ENCODE assay signal across 7 mouse cellular contexts in the genomic region with DNA sequence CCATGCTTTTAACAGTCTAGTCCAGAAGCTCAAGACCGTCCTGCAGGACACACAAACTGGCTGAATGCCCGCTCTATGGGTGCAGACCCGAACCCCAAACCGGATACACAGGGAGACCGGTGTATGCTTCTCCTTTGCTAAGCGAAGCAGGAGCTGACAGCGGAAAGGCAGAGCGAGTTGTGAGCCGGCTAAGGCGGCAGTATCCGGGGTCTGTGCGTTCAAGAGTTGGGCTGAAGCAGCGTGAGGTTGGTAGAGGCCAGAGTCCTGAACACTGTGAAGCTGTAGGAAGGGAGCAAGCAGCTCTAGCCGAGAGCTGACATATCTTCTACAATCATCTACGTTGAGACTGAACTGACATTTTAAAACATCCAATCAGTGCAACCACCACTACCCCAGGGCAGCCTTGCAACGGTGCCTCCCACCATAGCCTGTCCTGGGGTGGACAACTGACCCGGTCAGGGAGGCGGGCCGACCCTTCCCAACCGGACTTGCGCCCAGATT. TPM values are rescaled to one million over a fixed set of nuclear protein-coding genes. Genes with fewer than 3 reads are reported as not detected.
A peak's percentile ranks its signal among the peaks of the same experiment; 100 is the strongest.
DNase-seq lines count a peak whose midpoint lies in the region; ATAC-seq and TF ChIP-seq lines count a peak whose summit lies in the region.

No protein-coding gene starts in this region.

- H3K9ac ChIP-seq in kidney, postnatal 0 days (ENCODE audit: low read depth, low read length) = peak overlapping the region; percentile 50
- peak overlapping the region; percentile 83 for H3K9ac ChIP-seq in stomach, embryonic 16.5 days (ENCODE audit: low read length)

- H3K27ac ChIP-seq in layer of hippocampus, adult 2 months = peak overlapping the region; percentile 86
- H3K27ac ChIP-seq in bone marrow, adult 2 months (ENCODE audit: control insufficient read depth, insufficient read depth, low read depth, low read length, poor library complexity) = peak overlapping the region; percentile 96
- H3K27ac ChIP-seq in kidney, postnatal 0 days = peak overlapping the region; percentile 96
- peak overlapping the region; percentile 98 for H3K27ac ChIP-seq in stomach, embryonic 16.5 days (ENCODE audit: low read length)

- H3K27me3 ChIP-seq in kidney, postnatal 0 days (ENCODE audit: insufficient read depth, low read length) = no peaks in the 10 kb centered on the region
- no peaks in the 10 kb centered on the region for H3K27me3 ChIP-seq in stomach, embryonic 16.5 days (ENCODE audit: control insufficient read depth, insufficient read depth, low read length)

- no peak for TF ChIP-seq POLR2A in bone marrow, adult 2 months (IDR thresholded peaks at IDR 0.05; ENCODE audit: borderline replicate concordance, control insufficient read depth, low read depth, low read length)

- H3K36me3 ChIP-seq in kidney, postnatal 0 days (ENCODE audit: insufficient read depth, low read length) = peaks cover 24% of the 10 kb centered on the region; the same call in 1 of the 2 replicates
- H3K36me3 ChIP-seq in stomach, embryonic 16.5 days (ENCODE audit: control insufficient read depth, insufficient read depth, low read length) = peaks cover 7% of the 10 kb centered on the region

- DNase-seq in layer of hippocampus, adult 2 months (ENCODE audit: low spot score in 2 of 2) = no peak
- DNase-seq in layer of hippocampus, adult 18-20 months (ENCODE audit: low spot score in 2 of 2) = no peak
- DNase-seq in kidney, postnatal 0 days (ENCODE audit: low spot score) = no peak

- peak; percentile 58 for ATAC-seq in erythroid progenitor cell, adult 5-6 weeks (replicated peaks; ENCODE audit: low FRiP score, poor library complexity, severe bottlenecking)
- no peak for ATAC-seq in kidney, postnatal 0 days (replicated peaks; ENCODE audit: low FRiP score, low read depth)
- ATAC-seq in megakaryocyte, adult 5-6 weeks (ENCODE audit: poor library complexity, severe bottlenecking) = peak; percentile 29
- ATAC-seq in stomach, embryonic 16.5 days (ENCODE audit: insufficient read depth, low FRiP score) = no peak; the same call in 1 of the 2 replicates

- peak overlapping the region; percentile 79 for H3K4me3 ChIP-seq in layer of hippocampus, adult 2 months
- H3K4me3 ChIP-seq in bone marrow, adult 2 months (replicated peaks; ENCODE audit: control insufficient read depth, low read depth, low read length) = peak overlapping the region; percentile 88
- peak overlapping the region; percentile 51 for H3K4me3 ChIP-seq in kidney, postnatal 0 days (replicated peaks; ENCODE audit: low read depth, low read length)
- peak overlapping the region; percentile 61 for H3K4me3 ChIP-seq in stomach, embryonic 16.5 days (replicated peaks; ENCODE audit: low read length)

- 1% methylated on average over 21 of the region's 21 CpGs for WGBS in bone marrow, adult 2 months
- under 1% methylated on average over 21 of the region's 21 CpGs for WGBS in kidney, postnatal 0 days
- WGBS in stomach, embryonic 16.5 days = 1% methylated on average over 21 of the region's 21 CpGs

- no peaks in the 10 kb centered on the region for H3K9me3 ChIP-seq in kidney, postnatal 0 days (replicated peaks; ENCODE audit: low read length)
- no peaks in the 10 kb centered on the region for H3K9me3 ChIP-seq in stomach, embryonic 16.5 days (replicated peaks; ENCODE audit: control insufficient read depth, low read length)

- peak overlapping the region; percentile 77 for H3K4me2 ChIP-seq in kidney, postnatal 0 days (ENCODE audit: low read length)
- peak overlapping the region; percentile 96 for H3K4me2 ChIP-seq in stomach, embryonic 16.5 days (ENCODE audit: low read depth, low read length)

- no peak for TF ChIP-seq CTCF in layer of hippocampus, adult 2 months (conservative IDR thresholded peaks at IDR 0.05)
- no peak for TF ChIP-seq CTCF in bone marrow, adult 2 months (IDR thresholded peaks at IDR 0.05; ENCODE audit: control insufficient read depth, insufficient read depth, low read length)
- TF ChIP-seq CTCF in kidney, postnatal 0 days (IDR thresholded peaks at IDR 0.05; ENCODE audit: low read depth) = no peak

- peaks cover 3% of the 10 kb centered on the region for H3K4me1 ChIP-seq in bone marrow, adult 2 months (ENCODE audit: control insufficient read depth, insufficient read depth, low read length)
- H3K4me1 ChIP-seq in kidney, postnatal 0 days (replicated peaks; ENCODE audit: insufficient read depth, low read length) = 0 out of 2 replicates have a peak, but pooled peaks cover 3% of the 10 kb centered on the region
- H3K4me1 ChIP-seq in stomach, embryonic 16.5 days (ENCODE audit: control insufficient read depth, insufficient read depth, low read length) = peaks cover 11% of the 10 kb centered on the region

RNA-seq across cellular contexts. Expression of a gene that starts 0.5 kb away (rescaled TPM):
- 1 to 10 TPM; 5.9 to 7.0 TPM for total RNA-seq in layer of hippocampus, adult 2 months (2021)
- 1 to 10 TPM; 5.5 to 6.0 TPM for total RNA-seq in layer of hippocampus, adult 18-20 months (2021)
- 7.7 and 8.0 TPM in 2 replicates for polyA plus RNA-seq in bone marrow, adult 2 months (2011; ENCODE audit: insufficient read depth, insufficient read length, low replicate concordance, missing spikeins)
- total RNA-seq in erythroid progenitor cell, adult 5-6 weeks (2015; ENCODE audit: low replicate concordance) = 13.8 and 16.9 TPM in 2 replicates
- 24.5 and 28.1 TPM in 2 replicates for total RNA-seq in erythroid progenitor cell, adult 5-6 weeks (2017; ENCODE audit: low replicate concordance)
- 7.7 and 7.8 TPM in 2 replicates for polyA plus RNA-seq in kidney, postnatal 0 days (2015; fragmentation: Nextera tagmentation; extraction: Ambion mirVana)
- total RNA-seq in megakaryocyte, adult 5-6 weeks (2015) = 9.4 TPM in 2 replicates
- 6.1 and 8.4 TPM in 2 replicates for total RNA-seq in megakaryocyte, adult 5-6 weeks (2017)
- polyA plus RNA-seq in stomach, embryonic 16.5 days (2015; fragmentation: Nextera tagmentation; extraction: Ambion mirVana) = 9.5 and 9.8 TPM in 2 replicates

RNA-seq across cellular contexts. Expression of a gene that starts 42.5 kb away (rescaled TPM):
- total RNA-seq in layer of hippocampus, adult 2 months (2021) = 10 to 100 TPM; 93.7 to 97.5 TPM
- total RNA-seq in layer of hippocampus, adult 18-20 months (2021) = 100 to 1,000 TPM; 102 to 103 TPM
- polyA plus RNA-seq in bone marrow, adult 2 months (2011; ENCODE audit: insufficient read depth, insufficient read length, low replicate concordance, missing spikeins) = 20.2 and 32.3 TPM in 2 replicates
- 19.7 and 33.2 TPM in 2 replicates for total RNA-seq in erythroid progenitor cell, adult 5-6 weeks (2015; ENCODE audit: low replicate concordance)
- 69.8 and 71.5 TPM in 2 replicates for total RNA-seq in erythroid progenitor cell, adult 5-6 weeks (2017; ENCODE audit: low replicate concordance)
- polyA plus RNA-seq in kidney, postnatal 0 days (2015; fragmentation: Nextera tagmentation; extraction: Ambion mirVana) = 119 and 125 TPM in 2 replicates
- total RNA-seq in megakaryocyte, adult 5-6 weeks (2015) = 43.3 and 45.9 TPM in 2 replicates
- 239 and 253 TPM in 2 replicates for total RNA-seq in megakaryocyte, adult 5-6 weeks (2017)
- 111 and 121 TPM in 2 replicates for polyA plus RNA-seq in stomach, embryonic 16.5 days (2015; fragmentation: Nextera tagmentation; extraction: Ambion mirVana)

RNA-seq across cellular contexts. Expression of a gene that starts 55.9 kb away (rescaled TPM):
- total RNA-seq in layer of hippocampus, adult 2 months (2021) = not detected
- not detected for total RNA-seq in layer of hippocampus, adult 18-20 months (2021)
- not detected in 2 replicates for polyA plus RNA-seq in bone marrow, adult 2 months (2011; ENCODE audit: insufficient read depth, insufficient read length, low replicate concordance, missing spikeins)
- not detected in 2 replicates for total RNA-seq in erythroid progenitor cell, adult 5-6 weeks (2015; ENCODE audit: low replicate concordance)
- not detected in 2 replicates for total RNA-seq in erythroid progenitor cell, adult 5-6 weeks (2017; ENCODE audit: low replicate concordance)
- polyA plus RNA-seq in kidney, postnatal 0 days (2015; fragmentation: Nextera tagmentation; extraction: Ambion mirVana) = not detected in 2 replicates
- not detected in 2 replicates for total RNA-seq in megakaryocyte, adult 5-6 weeks (2015)
- not detected in 2 replicates for total RNA-seq in megakaryocyte, adult 5-6 weeks (2017)
- not detected in 2 replicates for polyA plus RNA-seq in stomach, embryonic 16.5 days (2015; fragmentation: Nextera tagmentation; extraction: Ambion mirVana)

Comparison
In these comparisons a context has a peak if more than half of its experiments do, and no peak if none do; other contexts are left out.
1. ATAC-seq: peak in erythroid progenitor cell, adult 5-6 weeks (single experiment) and megakaryocyte, adult 5-6 weeks (single experiment); none in kidney, postnatal 0 days (single experiment) and stomach, embryonic 16.5 days (single experiment).
2. Peak in every context shown above with its lines, with median percentiles within 50 percentile points of each other: H3K27ac ChIP-seq and H3K4me3 ChIP-seq.